Comparison of ENCODE assay signal across 24 mouse cellular contexts in genomic region chr8:94749942-94750341, GRCm38 (mm10). TPM values are rescaled to one million over a fixed set of nuclear protein-coding genes. Genes with fewer than 3 reads are reported as not detected.
"Had no signal": no experiment of that assay in that cellular context is flagged by ENCODE, and none has a peak within 500 bp of the region (broad histone marks: within the 10 kb centered on the region; RNA-seq: fewer than 3 reads in every experiment).

No protein-coding gene starts in this region.

- H3K27me3 ChIP-seq: midbrain, embryonic 13.5 days; neural tube, embryonic 12.5 days had no signal

- H3K27ac ChIP-seq: liver, embryonic 12.5 days; liver, embryonic 14.5 days; macrophage; midbrain, embryonic 13.5 days; neural tube, embryonic 12.5 days had no signal

- H3K9ac ChIP-seq: liver, embryonic 12.5 days; liver, embryonic 14.5 days; lung, embryonic 14.5 days; midbrain, embryonic 13.5 days; neural tube, embryonic 12.5 days had no signal

- H3K4me1 ChIP-seq: midbrain, embryonic 13.5 days; neural tube, embryonic 12.5 days had no signal

- ATAC-seq: liver, embryonic 12.5 days; midbrain, embryonic 13.5 days; midbrain, embryonic 16.5 days had no signal

- H3K9me3 ChIP-seq: liver, embryonic 12.5 days; midbrain, embryonic 13.5 days; neural tube, embryonic 12.5 days had no signal

- H3K4me2 ChIP-seq: liver, embryonic 12.5 days; lung, embryonic 14.5 days; midbrain, embryonic 13.5 days; neural tube, embryonic 12.5 days had no signal

- H3K4me3 ChIP-seq: liver, embryonic 12.5 days; megakaryocyte, embryonic 14.5 days; midbrain, embryonic 13.5 days; neural tube, embryonic 12.5 days had no signal

- H3K36me3 ChIP-seq: liver, embryonic 12.5 days; midbrain, embryonic 13.5 days; neural tube, embryonic 12.5 days had no signal

- DNase-seq: lung, adult 18-20 months; lung, embryonic 14.5 days; lung, postnatal 10 days; lung, postnatal 36 days; retina, postnatal 1 day; right cerebral cortex, adult 18-20 months; right cerebral cortex, postnatal 25 days; right cerebral cortex, postnatal 4 days; spleen, adult 18-20 months; thymus, postnatal 14 days; thymus, postnatal 36 days had no signal

RNA-seq across cellular contexts. Expression of gene Ccl22, which starts 4.6 kb away (rescaled TPM):
- total RNA-seq: megakaryocyte progenitor cell, adult 5-6 weeks had no signal
- polyA plus RNA-seq: lung, embryonic 14.5 days; lung, embryonic 16.5 days; midbrain, embryonic 13.5 days; midbrain, embryonic 16.5 days; neural tube, embryonic 12.5 days; neural tube, embryonic 14.5 days; stomach, embryonic 14.5 days; stomach, embryonic 16.5 days had no signal

RNA-seq across cellular contexts. Expression of gene Cx3cl1, which starts 21.9 kb away (rescaled TPM):
- total RNA-seq: monocyte, adult 5-6 weeks had no signal

RNA-seq across cellular contexts. Expression of gene Pllp, which starts 53.9 kb away (rescaled TPM):
- total RNA-seq: megakaryocyte progenitor cell, adult 5-6 weeks; monocyte, adult 5-6 weeks had no signal
- polyA plus RNA-seq: macrophage had no signal
